Mouse (Mus musculus): ENCODE results near the gene Tmem260. TPM values are rescaled to one million over a fixed set of nuclear protein-coding genes. Genes with fewer than 3 reads are reported as not detected.

Tmem260 gene
- polyA plus RNA-seq (2017; shearing (Covaris generic)), result 10 to 100 TPM; 29.1 to 34.9 TPM

DNA sequence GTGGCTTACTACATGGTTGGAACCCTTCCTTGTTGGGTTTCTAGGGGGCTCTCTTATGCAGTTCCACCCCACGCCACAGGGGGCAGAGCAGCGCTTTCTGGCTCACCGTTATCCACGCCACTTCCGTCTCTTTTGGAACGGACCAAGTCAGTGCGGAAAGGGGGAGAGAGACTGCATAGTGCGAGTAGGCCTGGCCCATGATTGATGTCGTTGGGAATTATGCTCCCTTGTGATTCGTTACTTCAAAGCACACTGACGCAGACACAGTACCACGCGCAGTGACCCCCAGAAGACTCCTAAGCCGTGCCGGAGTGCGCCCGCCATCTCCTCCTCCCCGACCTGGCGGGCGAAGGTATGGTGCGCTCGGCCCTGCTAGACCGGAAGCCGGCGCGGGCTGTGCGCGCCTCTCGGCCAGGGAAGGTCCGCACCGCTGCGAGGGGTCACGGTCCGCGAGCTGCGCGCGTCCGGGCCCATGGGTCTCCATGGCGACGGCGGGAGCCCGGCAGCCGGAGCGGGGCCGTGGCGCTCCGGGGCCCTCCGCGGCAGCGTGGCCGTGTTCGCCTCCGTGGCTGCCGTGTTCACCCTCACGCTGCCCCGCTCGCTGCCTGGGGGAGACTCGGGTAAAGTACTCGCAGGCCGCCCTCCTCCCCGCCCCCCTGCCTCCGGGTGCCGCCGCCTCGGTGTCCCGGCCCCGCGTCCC, at the start of gene Tmem260:
TSS of gene Tmem260 (plus strand) at position 141 of the 700 bp plus-strand sequence.

Other genes with a start within 250 kb of the Tmem260 start
- under 1 TPM in 1 of 2 experiments, not detected in 1; 0.28 TPM for gene Otx2, start 227.7 kb downstream of the Tmem260 start, polyA plus RNA-seq (2017; shearing (Covaris generic))

Data from activated CD4-positive, CD25-positive, alpha-beta regulatory T cell (primary cell).